Mouse (Mus musculus): ENCODE measurements around the gene Fam25c. TPM values are rescaled to one million over a fixed set of nuclear protein-coding genes. Genes with fewer than 3 reads are reported as not detected.

The Fam25c gene
- polyA plus RNA-seq, 1 experiment = 5.7 TPM

GRCm38 (mm10) chr14:34312339-34313048 lies 42.7 kb downstream of the Fam25c start:
- Histone ChIP-seq H3K27ac (ENCODE audit: insufficient read depth, low read length) (peak overlapping the region; percentile 94), H3K36me3 (ENCODE audit: control insufficient read depth, insufficient read depth, low read length, poor library complexity, severe bottlenecking) (peaks cover 25% of the 10 kb centered on the region), H3K4me1 (ENCODE audit: control insufficient read depth, insufficient read depth, low read length) (peaks cover 1% of the 10 kb centered on the region), H3K4me3 (ENCODE audit: low read depth, low read length) (peak overlapping the region; percentile 78), H3K9me3 (replicated peaks; ENCODE audit: control insufficient read depth, insufficient read depth, low read length, poor library complexity, severe bottlenecking) (no peaks in the 10 kb centered on the region), H3K9ac (ENCODE audit: low read depth, poor library complexity, severe bottlenecking) (peak overlapping the region; percentile 90), H3K27me3 (ENCODE audit: control insufficient read depth, insufficient read depth, low read length, poor library complexity, severe bottlenecking) (no peaks in the 10 kb centered on the region)
- peak; percentile 69 for TF ChIP-seq EP300 (IDR thresholded peaks at IDR 0.05; ENCODE audit: insufficient read depth, low read depth, low read length)
- no peak for TF ChIP-seq CTCF (IDR thresholded peaks at IDR 0.05; ENCODE audit: low read depth, low read length)

- TF ChIP-seq EP300 (IDR thresholded peaks at IDR 0.05; ENCODE audit: insufficient read depth, low read depth, low read length) = no peak
- TF ChIP-seq CTCF (IDR thresholded peaks at IDR 0.05; ENCODE audit: low read depth, low read length) = no peak
- TF ChIP-seq POLR2A (IDR thresholded peaks at IDR 0.05; ENCODE audit: insufficient read depth, low read length) = no peak
- peaks cover 17% of the 10 kb centered on the region for H3K36me3 ChIP-seq (ENCODE audit: control insufficient read depth, insufficient read depth, low read length, poor library complexity, severe bottlenecking)
- H3K4me1 ChIP-seq (ENCODE audit: control insufficient read depth, insufficient read depth, low read length) = peaks cover 1% of the 10 kb centered on the region
- H3K27me3 ChIP-seq (ENCODE audit: control insufficient read depth, insufficient read depth, low read length, poor library complexity, severe bottlenecking) = no peaks in the 10 kb centered on the region
- peak overlapping the region; percentile 27 for H3K27ac ChIP-seq (ENCODE audit: insufficient read depth, low read length)
- H3K9ac ChIP-seq (ENCODE audit: low read depth, poor library complexity, severe bottlenecking) = peak overlapping the region; percentile 90
- no peaks in the 10 kb centered on the region for H3K9me3 ChIP-seq (replicated peaks; ENCODE audit: control insufficient read depth, insufficient read depth, low read length, poor library complexity, severe bottlenecking)
- H3K4me3 ChIP-seq (ENCODE audit: low read depth, low read length) = peak overlapping the region; percentile 78
Measured at GRCm38 (mm10) chr14:34311691-34312090, 43.5 kb downstream of the Fam25c start.

- Histone ChIP-seq H3K27ac (ENCODE audit: insufficient read depth, low read length) (peak overlapping the region; percentile 27), H3K9me3 (replicated peaks; ENCODE audit: control insufficient read depth, insufficient read depth, low read length, poor library complexity, severe bottlenecking) (no peaks in the 10 kb centered on the region), H3K36me3 (ENCODE audit: control insufficient read depth, insufficient read depth, low read length, poor library complexity, severe bottlenecking) (peaks cover 17% of the 10 kb centered on the region), H3K27me3 (ENCODE audit: control insufficient read depth, insufficient read depth, low read length, poor library complexity, severe bottlenecking) (no peaks in the 10 kb centered on the region), H3K4me3 (ENCODE audit: low read depth, low read length) (peak overlapping the region; percentile 78), H3K9ac (ENCODE audit: low read depth, poor library complexity, severe bottlenecking) (peak overlapping the region; percentile 90), H3K4me1 (ENCODE audit: control insufficient read depth, insufficient read depth, low read length) (peaks cover 1% of the 10 kb centered on the region)
- TF ChIP-seq POLR2A (IDR thresholded peaks at IDR 0.05; ENCODE audit: insufficient read depth, low read length) (no peak), CTCF (IDR thresholded peaks at IDR 0.05; ENCODE audit: low read depth, low read length) (no peak), EP300 (IDR thresholded peaks at IDR 0.05; ENCODE audit: insufficient read depth, low read depth, low read length) (no peak)
Measured at GRCm38 (mm10) chr14:34311021-34311631, 44.1 kb downstream of the Fam25c start.

GRCm38 (mm10) chr14:34310234-34310965 lies 44.8 kb downstream of the Fam25c start, which contains the start of the genes Shld2 and Glud1:
Gene Shld2, minus strand, starts transcription at chr14:34310493.
Gene Glud1, plus strand, starts transcription at chr14:34310727.
- TF ChIP-seq POLR2A (IDR thresholded peaks at IDR 0.05; ENCODE audit: insufficient read depth, low read length) = peak; percentile 55
- no peak for TF ChIP-seq EP300 (IDR thresholded peaks at IDR 0.05; ENCODE audit: insufficient read depth, low read depth, low read length)
- Histone ChIP-seq H3K4me3 (ENCODE audit: low read depth, low read length) (peak within 1 kb of the TSS; percentile 83), H3K9ac (ENCODE audit: low read depth, poor library complexity, severe bottlenecking) (peak within 1 kb of the TSS; percentile 90), H3K4me1 (ENCODE audit: control insufficient read depth, insufficient read depth, low read length) (no peaks in the 10 kb centered on the region), H3K9me3 (replicated peaks; ENCODE audit: control insufficient read depth, insufficient read depth, low read length, poor library complexity, severe bottlenecking) (no peaks in the 10 kb centered on the region), H3K27ac (ENCODE audit: insufficient read depth, low read length) (peak within 1 kb of the TSS; percentile 95), H3K27me3 (ENCODE audit: control insufficient read depth, insufficient read depth, low read length, poor library complexity, severe bottlenecking) (no peaks in the 10 kb centered on the region), H3K36me3 (ENCODE audit: control insufficient read depth, insufficient read depth, low read length, poor library complexity, severe bottlenecking) (peaks cover 16% of the 10 kb centered on the region)

GRCm38 (mm10) chr14:34309907-34310233 lies 45.4 kb downstream of the Fam25c start:
- no peaks in the 10 kb centered on the region for H3K9me3 ChIP-seq (replicated peaks; ENCODE audit: control insufficient read depth, insufficient read depth, low read length, poor library complexity, severe bottlenecking)
- no peaks in the 10 kb centered on the region for H3K27me3 ChIP-seq (ENCODE audit: control insufficient read depth, insufficient read depth, low read length, poor library complexity, severe bottlenecking)
- no peaks in the 10 kb centered on the region for H3K4me1 ChIP-seq (ENCODE audit: control insufficient read depth, insufficient read depth, low read length)
- H3K4me3 ChIP-seq (ENCODE audit: low read depth, low read length) = peak overlapping the region; percentile 83
- TF ChIP-seq POLR2A (IDR thresholded peaks at IDR 0.05; ENCODE audit: insufficient read depth, low read length) = no peak
- H3K36me3 ChIP-seq (ENCODE audit: control insufficient read depth, insufficient read depth, low read length, poor library complexity, severe bottlenecking) = peaks cover 11% of the 10 kb centered on the region
- H3K9ac ChIP-seq (ENCODE audit: low read depth, poor library complexity, severe bottlenecking) = peak overlapping the region; percentile 90
- peak overlapping the region; percentile 95 for H3K27ac ChIP-seq (ENCODE audit: insufficient read depth, low read length)

- Histone ChIP-seq H3K9ac (ENCODE audit: low read depth, poor library complexity, severe bottlenecking) (peak overlapping the region; percentile 90), H3K27ac (ENCODE audit: insufficient read depth, low read length) (peak overlapping the region; percentile 64; the same call in 1 of the 2 replicates), H3K9me3 (replicated peaks; ENCODE audit: control insufficient read depth, insufficient read depth, low read length, poor library complexity, severe bottlenecking) (no peaks in the 10 kb centered on the region), H3K4me1 (ENCODE audit: control insufficient read depth, insufficient read depth, low read length) (no peaks in the 10 kb centered on the region), H3K36me3 (ENCODE audit: control insufficient read depth, insufficient read depth, low read length, poor library complexity, severe bottlenecking) (peaks cover 8% of the 10 kb centered on the region), H3K4me3 (ENCODE audit: low read depth, low read length) (no peak overlapping the region; the same call in 1 of the 2 replicates), H3K27me3 (ENCODE audit: control insufficient read depth, insufficient read depth, low read length, poor library complexity, severe bottlenecking) (no peaks in the 10 kb centered on the region)
- TF ChIP-seq POLR2A (IDR thresholded peaks at IDR 0.05; ENCODE audit: insufficient read depth, low read length) = no peak
- TF ChIP-seq EP300 (IDR thresholded peaks at IDR 0.05; ENCODE audit: insufficient read depth, low read depth, low read length) = no peak
- TF ChIP-seq CTCF (IDR thresholded peaks at IDR 0.05; ENCODE audit: low read depth, low read length) = no peak
Measured at GRCm38 (mm10) chr14:34309266-34309665, 46.0 kb downstream of the Fam25c start.

Data from ES-Bruce4 (cell line).